Mouse (Mus musculus): Measurements from ENCODE around the gene Olfr281. TPM values are rescaled to one million over a fixed set of nuclear protein-coding genes. Genes with fewer than 3 reads are reported as not detected.
"Not testable (repeated sequence)": the region's sequence is repeated elsewhere in the genome, so short reads cannot be mapped to it uniquely, and the experiment has no call there.

The Olfr281 gene
- not detected in 2 replicates for polyA plus RNA-seq (2015; fragmentation: Nextera tagmentation; extraction: Ambion mirVana)

- no peak within 1 kb of the TSS for H3K9ac ChIP-seq
- H3K4me3 ChIP-seq (replicated peaks): no peak within 1 kb of the TSS
- no peaks in the 10 kb centered on the region for H3K4me1 ChIP-seq (replicated peaks)
- no peak within 1 kb of the TSS for H3K27ac ChIP-seq (replicated peaks)
- no peak within 1 kb of the TSS for H3K4me2 ChIP-seq
- no peak for ATAC-seq (ENCODE audit: insufficient read depth)
- H3K9me3 ChIP-seq (replicated peaks): no peaks in the 10 kb centered on the region
- 72% methylated on average over 7 of the region's 7 CpGs for WGBS (ENCODE audit: insufficient replicate concordance)
- no peaks in the 10 kb centered on the region for H3K27me3 ChIP-seq
- H3K36me3 ChIP-seq (replicated peaks): no peaks in the 10 kb centered on the region
Measured at GRCm38 (mm10) chr15:98452288-98452687, at the start of gene Olfr281. Olfr281 (plus strand) TSS chr15:98452588.

DNA sequence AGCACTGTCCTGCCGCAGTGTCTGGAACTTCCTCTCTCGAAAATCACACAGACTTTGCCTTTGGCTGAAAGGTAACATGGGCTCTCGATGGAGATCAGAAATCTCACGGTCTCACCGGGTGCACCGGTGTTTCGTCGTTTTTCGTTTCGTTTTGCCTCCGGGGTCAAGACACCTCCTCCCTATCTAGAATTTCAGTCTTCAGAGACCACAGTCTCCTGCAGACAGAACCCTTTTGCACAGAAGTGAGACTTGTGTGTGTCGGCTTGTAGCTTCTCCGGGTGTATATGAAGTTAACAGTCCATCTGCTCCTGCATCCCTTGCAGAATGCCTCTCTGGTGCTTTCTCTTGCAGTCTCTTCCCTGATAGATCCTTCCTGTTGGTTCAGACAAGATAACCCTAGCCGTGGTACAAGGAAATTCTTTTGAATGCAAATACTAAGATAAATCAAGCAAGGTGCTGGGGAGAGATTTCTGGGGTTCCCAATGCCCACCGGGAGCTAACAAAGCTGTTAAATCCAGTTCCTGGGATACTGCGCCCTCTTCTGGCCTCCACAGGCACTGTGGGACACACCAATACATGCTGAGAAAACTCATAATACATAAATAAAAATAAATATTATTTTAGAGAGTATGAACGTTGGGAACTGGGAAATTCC, 43.9 kb upstream of the Olfr281 start:
- no peaks in the 10 kb centered on the region for H3K36me3 ChIP-seq (replicated peaks)
- no peaks in the 10 kb centered on the region for H3K4me1 ChIP-seq (replicated peaks)
- H3K9me3 ChIP-seq (replicated peaks): no peaks in the 10 kb centered on the region
- 59% methylated on average over 17 of the region's 17 CpGs for WGBS (ENCODE audit: insufficient replicate concordance)
- no peaks in the 10 kb centered on the region for H3K27me3 ChIP-seq
- no peak overlapping the region for H3K4me3 ChIP-seq (replicated peaks)
- no peak overlapping the region for H3K4me2 ChIP-seq
- no peak overlapping the region for H3K9ac ChIP-seq
- H3K27ac ChIP-seq (replicated peaks): no peak overlapping the region
- ATAC-seq (ENCODE audit: insufficient read depth): no peak

GRCm38 (mm10) chr15:98409635-98410034, 42.8 kb upstream of the Olfr281 start:
- no peak overlapping the region for H3K4me3 ChIP-seq (replicated peaks)
- 73% methylated on average over 2 of the region's 2 CpGs for WGBS (ENCODE audit: insufficient replicate concordance)
- H3K4me1 ChIP-seq (replicated peaks): no peaks in the 10 kb centered on the region
- no peak overlapping the region for H3K4me2 ChIP-seq
- no peak overlapping the region for H3K27ac ChIP-seq (replicated peaks)
- H3K36me3 ChIP-seq (replicated peaks): no peaks in the 10 kb centered on the region
- H3K27me3 ChIP-seq: no peaks in the 10 kb centered on the region
- no peak for ATAC-seq (ENCODE audit: insufficient read depth)
- no peaks in the 10 kb centered on the region for H3K9me3 ChIP-seq (replicated peaks)
- no peak overlapping the region for H3K9ac ChIP-seq

DNA sequence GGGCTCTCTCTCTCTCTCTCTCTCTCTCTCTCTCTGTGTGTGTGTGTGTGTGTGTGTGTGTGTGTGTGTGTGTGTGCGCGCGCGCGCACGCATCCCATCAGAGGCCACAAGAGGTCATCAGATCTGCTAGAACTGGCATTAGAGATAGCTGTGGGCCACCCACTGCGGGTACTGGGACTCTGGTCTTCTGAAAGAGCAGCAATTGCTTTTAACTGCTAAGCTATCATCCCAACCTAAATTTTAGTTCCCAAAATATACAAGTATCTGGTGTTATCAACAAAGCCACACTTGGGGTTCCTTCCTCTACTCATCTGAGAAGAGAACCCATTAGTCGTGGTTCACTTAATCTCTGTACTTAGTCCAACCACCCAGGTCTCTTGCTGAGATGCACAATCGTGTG, 42.1 kb upstream of the Olfr281 start:
- no peaks in the 10 kb centered on the region for H3K9me3 ChIP-seq (replicated peaks)
- no peak overlapping the region for H3K4me2 ChIP-seq
- H3K4me1 ChIP-seq (replicated peaks): no peaks in the 10 kb centered on the region
- 70% methylated on average over 9 of the region's 9 CpGs for whole genome bisulfite sequencing (ENCODE audit: insufficient replicate concordance)
- H3K36me3 ChIP-seq (replicated peaks): no peaks in the 10 kb centered on the region
- H3K9ac ChIP-seq: no peak overlapping the region
- no peak overlapping the region for H3K27ac ChIP-seq (replicated peaks)
- H3K4me3 ChIP-seq (replicated peaks): no peak overlapping the region
- no peaks in the 10 kb centered on the region for H3K27me3 ChIP-seq
- no peak for ATAC-seq (ENCODE audit: insufficient read depth)

- H3K27ac ChIP-seq (replicated peaks): no peak overlapping the region
- H3K9ac ChIP-seq: no peak overlapping the region
- H3K4me3 ChIP-seq (replicated peaks): no peak overlapping the region
- 36% methylated on average over 4 of the region's 4 CpGs for WGBS (ENCODE audit: insufficient replicate concordance)
- no peak for ATAC-seq (ENCODE audit: insufficient read depth)
- no peaks in the 10 kb centered on the region for H3K4me1 ChIP-seq (replicated peaks)
- H3K4me2 ChIP-seq: no peak overlapping the region
- no peaks in the 10 kb centered on the region for H3K9me3 ChIP-seq (replicated peaks)
- no peaks in the 10 kb centered on the region for H3K27me3 ChIP-seq
- H3K36me3 ChIP-seq (replicated peaks): no peaks in the 10 kb centered on the region
Measured at GRCm38 (mm10) chr15:98415996-98416395, 36.4 kb upstream of the Olfr281 start.

- not testable (repeated sequence) for ATAC-seq (ENCODE audit: insufficient read depth); H3K4me3 ChIP-seq (replicated peaks); H3K4me2 ChIP-seq; H3K27ac ChIP-seq (replicated peaks); H3K36me3 ChIP-seq (replicated peaks); H3K27me3 ChIP-seq; H3K9ac ChIP-seq; H3K9me3 ChIP-seq (replicated peaks); H3K4me1 ChIP-seq (replicated peaks)
Measured at GRCm38 (mm10) chr15:98416802-98417201, 35.6 kb upstream of the Olfr281 start.

DNA sequence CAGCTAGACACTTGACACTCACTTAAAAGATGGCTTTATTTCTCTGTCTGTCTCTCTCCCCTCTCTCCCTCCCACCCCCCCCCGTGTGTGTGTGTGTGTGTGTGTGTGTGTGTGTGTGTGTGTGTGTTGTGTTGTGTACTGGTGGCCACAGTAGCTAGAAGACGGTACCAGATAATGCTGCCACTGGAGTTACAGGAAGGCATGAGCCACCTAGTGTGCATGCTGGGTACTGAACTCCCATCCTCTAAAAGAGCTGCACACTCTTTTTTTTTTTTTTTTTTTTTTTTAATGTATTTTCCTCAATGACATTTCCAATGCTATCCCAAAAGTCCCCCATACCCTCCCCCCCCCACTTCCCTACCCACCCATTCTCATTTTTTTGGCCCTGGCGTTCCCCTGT, 35.1 kb upstream of the Olfr281 start:
- not testable (repeated sequence) for H3K36me3 ChIP-seq (replicated peaks); H3K27me3 ChIP-seq; H3K9me3 ChIP-seq (replicated peaks); H3K4me2 ChIP-seq; H3K9ac ChIP-seq; H3K4me1 ChIP-seq (replicated peaks); H3K27ac ChIP-seq (replicated peaks); ATAC-seq (ENCODE audit: insufficient read depth); H3K4me3 ChIP-seq (replicated peaks)
- 30% methylated on average over 3 of the region's 3 CpGs for WGBS (ENCODE audit: insufficient replicate concordance)

DNA sequence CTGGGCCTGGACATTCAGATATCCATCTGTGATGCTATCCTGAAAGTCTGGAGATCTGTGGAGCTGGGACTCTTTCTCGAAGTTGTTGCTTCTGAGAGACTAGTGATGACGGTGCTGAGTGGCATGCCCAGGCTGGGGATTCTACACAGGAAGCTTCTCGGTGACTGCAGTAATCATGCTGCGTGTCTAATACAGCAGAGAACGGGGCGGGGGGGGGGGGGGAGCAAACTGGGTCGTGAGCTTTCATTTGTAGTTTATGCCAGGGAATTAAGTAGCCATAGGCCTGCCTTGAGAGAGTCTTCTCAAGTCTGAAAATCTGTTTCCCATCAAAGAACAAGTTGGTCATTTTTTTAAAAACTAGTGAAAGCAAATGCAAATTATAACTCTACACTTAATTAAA, 34.3 kb upstream of the Olfr281 start:
- Histone ChIP-seq H3K36me3 (replicated peaks) (no peaks in the 10 kb centered on the region), H3K4me3 (replicated peaks) (no peak overlapping the region), H3K4me1 (replicated peaks) (no peaks in the 10 kb centered on the region), H3K27ac (replicated peaks) (no peak overlapping the region), H3K9ac (no peak overlapping the region), H3K27me3 (no peaks in the 10 kb centered on the region), H3K4me2 (no peak overlapping the region), H3K9me3 (replicated peaks) (no peaks in the 10 kb centered on the region)
- ATAC-seq (ENCODE audit: insufficient read depth): no peak
- WGBS (ENCODE audit: insufficient replicate concordance): 58% methylated on average over 7 of the region's 7 CpGs

DNA sequence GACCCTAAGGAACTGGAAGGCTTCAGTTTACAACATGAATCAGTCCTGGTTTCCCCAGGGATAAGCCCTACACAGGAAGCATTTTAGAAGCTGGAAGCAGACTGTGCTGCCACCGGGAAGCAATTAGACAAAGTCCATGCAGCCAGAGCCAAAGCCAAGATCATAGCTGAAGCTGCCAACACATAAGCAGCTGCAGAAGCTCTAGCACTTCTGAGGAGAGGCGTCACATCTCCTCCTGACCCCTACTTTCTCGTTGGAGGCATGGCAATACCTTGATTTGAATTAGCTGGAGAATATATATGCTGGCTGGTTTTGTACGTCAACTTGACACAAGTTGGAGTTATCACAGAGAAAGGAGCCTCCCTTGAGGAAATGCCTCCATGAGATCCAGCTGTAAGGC, 31.5 kb upstream of the Olfr281 start:
- no peak for ATAC-seq (ENCODE audit: insufficient read depth)
- 44% methylated on average over 4 of the region's 4 CpGs for WGBS (ENCODE audit: insufficient replicate concordance)
- no peak overlapping the region for H3K4me3 ChIP-seq (replicated peaks)
- no peaks in the 10 kb centered on the region for H3K36me3 ChIP-seq (replicated peaks)
- no peaks in the 10 kb centered on the region for H3K27me3 ChIP-seq
- H3K4me2 ChIP-seq: no peak overlapping the region
- H3K9me3 ChIP-seq (replicated peaks): no peaks in the 10 kb centered on the region
- H3K27ac ChIP-seq (replicated peaks): no peak overlapping the region
- no peak overlapping the region for H3K9ac ChIP-seq
- H3K4me1 ChIP-seq (replicated peaks): no peaks in the 10 kb centered on the region

DNA sequence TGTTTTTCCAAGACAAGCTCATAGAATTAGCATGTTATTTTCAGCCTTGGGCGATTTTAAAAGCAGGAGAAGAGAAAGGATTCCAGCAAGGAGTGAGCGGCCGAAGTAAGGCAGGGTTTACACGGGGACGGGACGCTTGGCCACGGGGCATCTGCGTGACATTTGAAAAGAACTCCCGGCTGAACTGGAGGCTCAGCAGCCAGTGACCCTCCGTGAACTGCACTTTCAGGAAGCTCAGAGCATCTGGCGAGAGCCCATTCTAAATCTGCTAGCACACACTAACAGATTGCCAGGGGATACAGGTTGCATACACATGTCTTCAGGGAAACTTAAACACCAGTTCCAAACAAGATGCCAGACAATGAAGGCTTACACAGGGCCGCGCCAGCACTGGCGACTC, 28.1 kb upstream of the Olfr281 start:
- no peaks in the 10 kb centered on the region for H3K27me3 ChIP-seq
- H3K4me3 ChIP-seq (replicated peaks): no peak overlapping the region
- H3K9me3 ChIP-seq (replicated peaks): no peaks in the 10 kb centered on the region
- H3K27ac ChIP-seq (replicated peaks): no peak overlapping the region
- H3K4me1 ChIP-seq (replicated peaks): no peaks in the 10 kb centered on the region
- WGBS (ENCODE audit: insufficient replicate concordance): 63% methylated on average over 14 of the region's 14 CpGs
- H3K9ac ChIP-seq: no peak overlapping the region
- H3K4me2 ChIP-seq: no peak overlapping the region
- H3K36me3 ChIP-seq (replicated peaks): no peaks in the 10 kb centered on the region
- ATAC-seq (ENCODE audit: insufficient read depth): no peak

DNA sequence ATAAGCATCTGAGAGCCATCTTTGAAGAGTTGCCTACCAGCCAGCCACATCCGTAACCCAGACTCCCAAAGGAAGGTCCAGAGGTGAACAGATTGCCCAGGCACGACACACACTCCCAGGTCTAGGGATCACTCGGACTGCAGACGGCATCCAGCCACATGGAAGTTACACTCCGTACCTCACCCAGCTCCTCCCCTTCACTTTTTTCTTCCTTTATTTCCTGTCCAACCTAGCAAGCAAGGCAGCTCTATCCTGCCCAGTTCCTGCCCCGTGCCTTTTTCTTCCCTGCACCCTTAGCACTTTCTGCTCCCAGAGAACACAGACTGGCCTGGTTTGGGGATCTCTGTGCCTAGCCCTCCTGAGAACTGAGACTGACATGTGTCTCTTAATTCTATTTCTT, 27.6 kb upstream of the Olfr281 start:
- WGBS (ENCODE audit: insufficient replicate concordance): 40% methylated on average over 6 of the region's 6 CpGs
- Histone ChIP-seq H3K4me3 (replicated peaks) (no peak overlapping the region), H3K27me3 (no peaks in the 10 kb centered on the region), H3K9me3 (replicated peaks) (no peaks in the 10 kb centered on the region), H3K4me1 (replicated peaks) (no peaks in the 10 kb centered on the region), H3K9ac (no peak overlapping the region), H3K4me2 (no peak overlapping the region), H3K36me3 (replicated peaks) (no peaks in the 10 kb centered on the region), H3K27ac (replicated peaks) (no peak overlapping the region)
- no peak for ATAC-seq (ENCODE audit: insufficient read depth)

GRCm38 (mm10) chr15:98425188-98425587, 27.2 kb upstream of the Olfr281 start:
- H3K27ac ChIP-seq (replicated peaks): no peak overlapping the region
- H3K4me1 ChIP-seq (replicated peaks): no peaks in the 10 kb centered on the region
- H3K9me3 ChIP-seq (replicated peaks): no peaks in the 10 kb centered on the region
- H3K36me3 ChIP-seq (replicated peaks): no peaks in the 10 kb centered on the region
- 71% methylated on average over 7 of the region's 7 CpGs for WGBS (ENCODE audit: insufficient replicate concordance)
- H3K4me2 ChIP-seq: no peak overlapping the region
- ATAC-seq (ENCODE audit: insufficient read depth): no peak
- H3K9ac ChIP-seq: no peak overlapping the region
- H3K27me3 ChIP-seq: no peaks in the 10 kb centered on the region
- no peak overlapping the region for H3K4me3 ChIP-seq (replicated peaks)

Measured in liver, embryonic 15.5 days (tissue).